Mouse (Mus musculus) forebrain, embryonic 15.5 days (tissue): ENCODE data around the gene Incenp. TPM values are rescaled to one million over a fixed set of nuclear protein-coding genes. Genes with fewer than 3 reads are reported as not detected.
"Not testable (repeated sequence)": the region's sequence is repeated elsewhere in the genome, so short reads cannot be mapped to it uniquely, and the experiment has no call there.

ENCODE experiments used
- ATAC-seq: fragments of 200-750 bp; cut with Nextera tagmentation; replicated peaks from 2 replicates; pipeline ENCODE4 v1.8.0; 2017; ENCODE audit warnings: mild to moderate bottlenecking, moderate TSS enrichment, moderate library complexity
- H3K27ac ChIP-seq: fragments of 300-500 bp; sonication (generic); replicated peaks from 2 replicates; pipeline ENCODE4 v1.5.1; 2015; ENCODE audit warnings: mild to moderate bottlenecking, inconsistent platforms
- H3K27me3 ChIP-seq: fragments of 300-500 bp; sonication (generic); 2 replicates; pipeline ENCODE4 v1.6.1; 2015; ENCODE audit warnings: inconsistent platforms
- H3K36me3 ChIP-seq: fragments of 300-500 bp; sonication (generic); 2 replicates; pipeline ENCODE4 v1.6.1; 2015; ENCODE audit warnings: mild to moderate bottlenecking, inconsistent platforms
- H3K4me1 ChIP-seq: fragments of 300-500 bp; sonication (generic); 2 replicates; pipeline ENCODE4 v1.6.1; 2015; ENCODE audit warnings: inconsistent platforms
- H3K4me2 ChIP-seq: fragments of 300-500 bp; sonication (generic); replicated peaks from 2 replicates; pipeline ENCODE4 v1.6.1; 2015; ENCODE audit warnings: mild to moderate bottlenecking, inconsistent platforms
- H3K4me3 ChIP-seq: fragments of 300-500 bp; sonication (generic); 2 replicates; pipeline ENCODE4 v1.5.1; 2015; ENCODE audit warnings: mild to moderate bottlenecking, inconsistent platforms
- H3K9ac ChIP-seq: fragments of 300-500 bp; sonication (generic); replicated peaks from 2 replicates; pipeline ENCODE4 v1.6.1; 2015; ENCODE audit warnings: mild to moderate bottlenecking, inconsistent platforms
- H3K9me3 ChIP-seq: fragments of 300-500 bp; sonication (generic); 2 replicates; pipeline ENCODE4 v1.6.1; 2016; ENCODE audit warnings: inconsistent platforms
- WGBS: fragments of 180-500 bp; shearing (Covaris S2); methylation state at CpG from one replicate; pipeline ENCODE4 v1.1.7; 2015; ENCODE audit warnings: mixed read lengths; 5-methylcytosine and 5-hydroxymethylcytosine counted together
- polyA plus RNA-seq: library from polyadenylated mRNA; unstranded; fragments of >200 nt; fragmentation: Nextera tagmentation; extraction: Ambion mirVana; gene quantifications from 2 replicates; pipeline ENCODE4 v1.2.1, GENCODE M21; 2015

Gene Incenp
- polyA plus RNA-seq, 1 experiment from 2014 or later: 51.9 TPM

- H3K36me3 ChIP-seq: no peaks in the 10 kb centered on the region
- no peak overlapping the region for H3K4me2 ChIP-seq
- 90% methylated on average over 3 of the region's 3 CpGs for WGBS
- no peaks in the 10 kb centered on the region for H3K4me1 ChIP-seq
- no peak overlapping the region for H3K9ac ChIP-seq
- no peaks in the 10 kb centered on the region for H3K27me3 ChIP-seq
- H3K4me3 ChIP-seq: no peak overlapping the region
- no peak overlapping the region for H3K27ac ChIP-seq
- no peak for ATAC-seq
- H3K9me3 ChIP-seq: no peaks in the 10 kb centered on the region
These were observed 15.0 kb upstream of the Incenp start for GRCm38 (mm10) chr19:9914346-9914745.

GRCm38 (mm10) chr19:9913784-9914183 lies 14.4 kb upstream of the Incenp start:
- no peak overlapping the region for H3K27ac ChIP-seq
- H3K4me1 ChIP-seq: no peaks in the 10 kb centered on the region
- no peak overlapping the region for H3K4me2 ChIP-seq
- H3K4me3 ChIP-seq: no peak overlapping the region
- H3K9me3 ChIP-seq: no peaks in the 10 kb centered on the region
- ATAC-seq: no peak
- 92% methylated on average over 5 of the region's 5 CpGs for WGBS
- H3K9ac ChIP-seq: no peak overlapping the region
- no peaks in the 10 kb centered on the region for H3K36me3 ChIP-seq
- no peaks in the 10 kb centered on the region for H3K27me3 ChIP-seq

- Histone ChIP-seq H3K4me1 (no peaks in the 10 kb centered on the region), H3K9me3 (no peaks in the 10 kb centered on the region), H3K9ac (no peak overlapping the region), H3K27me3 (no peaks in the 10 kb centered on the region), H3K36me3 (no peaks in the 10 kb centered on the region), H3K27ac (no peak overlapping the region), H3K4me3 (no peak overlapping the region), H3K4me2 (no peak overlapping the region)
- ATAC-seq: no peak; the same call in 1 of the 2 replicates
- 19% methylated on average over 6 of the region's 6 CpGs for WGBS
These were observed 12.0 kb upstream of the Incenp start for GRCm38 (mm10) chr19:9911314-9911754.

- H3K27me3 ChIP-seq: no peaks in the 10 kb centered on the region
- H3K9ac ChIP-seq: no peak overlapping the region
These were observed 10.0 kb upstream of the Incenp start for GRCm38 (mm10) chr19:9909351-9909750.

GRCm38 (mm10) chr19:9900696-9901095 lies 1.3 kb upstream of the Incenp start:
- peaks cover 26% of the 10 kb centered on the region for H3K4me1 ChIP-seq
- not testable (repeated sequence) for H3K9ac ChIP-seq, ATAC-seq, H3K27me3 ChIP-seq, H3K9me3 ChIP-seq, H3K4me3 ChIP-seq, H3K36me3 ChIP-seq, H3K27ac ChIP-seq, H3K4me2 ChIP-seq
- WGBS: 96% methylated on average over 2 of the region's 2 CpGs

More at GRCm38 (mm10) chr19:9909351-9909750, 10.0 kb upstream of the Incenp start:
- no peak overlapping the region for H3K4me3 ChIP-seq
- H3K36me3 ChIP-seq: no peaks in the 10 kb centered on the region
- no peaks in the 10 kb centered on the region for H3K4me1 ChIP-seq
- no peak overlapping the region for H3K27ac ChIP-seq
- no peak for ATAC-seq
- no peaks in the 10 kb centered on the region for H3K9me3 ChIP-seq
- no peak overlapping the region for H3K4me2 ChIP-seq
- WGBS: 84% methylated on average over 5 of the region's 5 CpGs

GRCm38 (mm10) chr19:9899780-9900146 lies 412 bp upstream of the Incenp start:
- Histone ChIP-seq H3K4me1 (peaks cover 26% of the 10 kb centered on the region), H3K9ac (peak overlapping the region; percentile 47), H3K36me3 (no peaks in the 10 kb centered on the region), H3K4me2 (peak overlapping the region; percentile 59), H3K27me3 (no peaks in the 10 kb centered on the region), H3K27ac (peak overlapping the region; percentile 93), H3K4me3 (peak overlapping the region; percentile 89), H3K9me3 (no peaks in the 10 kb centered on the region)
- 8% methylated on average over 10 of the region's 10 CpGs for WGBS
- ATAC-seq: peak; percentile 83

- H3K9ac ChIP-seq: peak overlapping the region; percentile 66
- peak overlapping the region; percentile 86 for H3K4me2 ChIP-seq
- 8% methylated on average over 17 of the region's 17 CpGs for WGBS
- H3K27ac ChIP-seq: peak overlapping the region; percentile 74
- no peaks in the 10 kb centered on the region for H3K27me3 ChIP-seq
- peaks cover 26% of the 10 kb centered on the region for H3K4me1 ChIP-seq
- H3K36me3 ChIP-seq: peaks cover 11% of the 10 kb centered on the region
- ATAC-seq: no peak
- H3K4me3 ChIP-seq: peak overlapping the region; percentile 89
- no peaks in the 10 kb centered on the region for H3K9me3 ChIP-seq
These were observed 848 bp downstream of the Incenp start for GRCm38 (mm10) chr19:9898339-9899066.

GRCm38 (mm10) chr19:9896067-9896466 lies 3.3 kb downstream of the Incenp start:
- H3K9ac ChIP-seq: no peak overlapping the region

GRCm38 (mm10) chr19:9886771-9887170 lies 12.6 kb downstream of the Incenp start:
- Histone ChIP-seq H3K27ac (no peak overlapping the region), H3K4me2 (no peak overlapping the region), H3K9ac (no peak overlapping the region), H3K27me3 (no peaks in the 10 kb centered on the region), H3K4me3 (no peak overlapping the region), H3K36me3 (peaks cover 59% of the 10 kb centered on the region), H3K9me3 (no peaks in the 10 kb centered on the region), H3K4me1 (no peaks in the 10 kb centered on the region)
- 73% methylated on average over 8 of the region's 8 CpGs for WGBS
- no peak for ATAC-seq

More at GRCm38 (mm10) chr19:9896067-9896466, 3.3 kb downstream of the Incenp start:
- no peak overlapping the region for H3K4me2 ChIP-seq
- H3K36me3 ChIP-seq: peaks cover 32% of the 10 kb centered on the region
- H3K27me3 ChIP-seq: no peaks in the 10 kb centered on the region
- 76% methylated on average over 5 of the region's 5 CpGs for WGBS
- H3K27ac ChIP-seq: no peak overlapping the region
- ATAC-seq: no peak
- H3K4me3 ChIP-seq: no peak overlapping the region
- peaks cover 26% of the 10 kb centered on the region for H3K4me1 ChIP-seq
- H3K9me3 ChIP-seq: no peaks in the 10 kb centered on the region

GRCm38 (mm10) chr19:9886348-9886747 lies 13.0 kb downstream of the Incenp start:
- no peak for ATAC-seq
- Histone ChIP-seq H3K4me3 (no peak overlapping the region), H3K9ac (no peak overlapping the region), H3K4me2 (no peak overlapping the region), H3K36me3 (peaks cover 59% of the 10 kb centered on the region), H3K27ac (no peak overlapping the region), H3K27me3 (no peaks in the 10 kb centered on the region), H3K9me3 (no peaks in the 10 kb centered on the region), H3K4me1 (no peaks in the 10 kb centered on the region)
- whole genome bisulfite sequencing: 90% methylated on average over 1 of the region's 1 CpGs

- Histone ChIP-seq H3K27me3 (no peaks in the 10 kb centered on the region), H3K36me3 (peaks cover 58% of the 10 kb centered on the region), H3K9ac (no peak overlapping the region), H3K4me2 (no peak overlapping the region), H3K4me3 (no peak overlapping the region), H3K4me1 (no peaks in the 10 kb centered on the region), H3K9me3 (no peaks in the 10 kb centered on the region), H3K27ac (no peak overlapping the region)
- ATAC-seq: no peak
- WGBS: 96% methylated on average over 20 of the region's 20 CpGs
These were observed 21.0 kb downstream of the Incenp start for GRCm38 (mm10) chr19:9878186-9878835.

GRCm38 (mm10) chr19:9865466-9865865 lies 33.9 kb downstream of the Incenp start:
- no peak overlapping the region for H3K4me3 ChIP-seq
- no peaks in the 10 kb centered on the region for H3K27me3 ChIP-seq
- H3K36me3 ChIP-seq: no peaks in the 10 kb centered on the region
- no peak overlapping the region for H3K27ac ChIP-seq
- no peaks in the 10 kb centered on the region for H3K4me1 ChIP-seq
- H3K9ac ChIP-seq: no peak overlapping the region
- H3K4me2 ChIP-seq: no peak overlapping the region
- no peak for ATAC-seq
- H3K9me3 ChIP-seq: no peaks in the 10 kb centered on the region
